Mouse (Mus musculus): Measurements from ENCODE around the gene Creb3l4. TPM values are rescaled to one million over a fixed set of nuclear protein-coding genes. Genes with fewer than 3 reads are reported as not detected.
A peak's percentile ranks its signal among the peaks of the same experiment; 100 is the strongest.
"Not testable (repeated sequence)": the region's sequence is repeated elsewhere in the genome, so short reads cannot be mapped to it uniquely, and the experiment has no call there.

The Creb3l4 gene
- polyA plus RNA-seq, 1 experiment from 2014 or later, result 3.2 TPM

GRCm38 (mm10) chr3:90255784-90256353 lies 12.6 kb upstream of the Creb3l4 start:
- no peak for ATAC-seq (ENCODE audit: low FRiP score)
- peak; percentile 26 for DNase-seq (ENCODE audit: low spot score, missing footprints)
- peaks cover 21% of the 10 kb centered on the region for H3K36me3 ChIP-seq (ENCODE audit: control insufficient read depth, insufficient read depth, low read length)
- H3K9me3 ChIP-seq (ENCODE audit: control insufficient read depth, low read length), result no peaks in the 10 kb centered on the region
- no peaks in the 10 kb centered on the region for H3K27me3 ChIP-seq (ENCODE audit: control insufficient read depth, insufficient read depth, low read length)
- H3K9ac ChIP-seq (ENCODE audit: low read length), result no peak overlapping the region
- WGBS, result 93% methylated on average over 14 of the region's 14 CpGs
- H3K4me1 ChIP-seq (ENCODE audit: control insufficient read depth, insufficient read depth, low read length), result peaks cover 8% of the 10 kb centered on the region
- H3K4me2 ChIP-seq, result peak overlapping the region; percentile 90
- H3K4me3 ChIP-seq (ENCODE audit: low read depth, low read length), result no peak overlapping the region
- no peak overlapping the region for H3K27ac ChIP-seq (ENCODE audit: low read depth, low read length)

DNA sequence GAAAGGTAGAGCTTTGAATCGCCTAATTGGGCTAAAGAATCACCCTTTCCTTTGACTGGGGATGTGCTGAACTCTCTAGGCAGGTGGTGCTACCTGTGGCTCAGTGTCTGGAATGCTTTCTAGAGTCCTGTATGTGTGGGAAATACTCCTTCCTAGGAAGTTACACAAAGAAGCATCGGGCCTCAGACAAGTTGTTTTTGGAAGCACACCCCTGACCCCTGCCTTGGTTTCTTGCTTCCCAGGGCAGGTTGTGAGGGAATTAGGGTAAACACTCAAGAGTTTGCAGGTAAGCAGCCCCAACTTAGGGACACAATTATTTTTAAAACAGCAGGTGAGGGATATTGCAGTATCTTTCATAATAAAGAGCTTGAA lies 11.9 kb upstream of the Creb3l4 start:
- Histone ChIP-seq H3K27ac (ENCODE audit: low read depth, low read length) (no peak overlapping the region), H3K9me3 (ENCODE audit: control insufficient read depth, low read length) (no peaks in the 10 kb centered on the region), H3K36me3 (ENCODE audit: control insufficient read depth, insufficient read depth, low read length) (peaks cover 22% of the 10 kb centered on the region), H3K4me3 (ENCODE audit: low read depth, low read length) (peak overlapping the region; percentile 86), H3K4me2 (peak overlapping the region; percentile 90), H3K4me1 (ENCODE audit: control insufficient read depth, insufficient read depth, low read length) (peaks cover 8% of the 10 kb centered on the region), H3K27me3 (ENCODE audit: control insufficient read depth, insufficient read depth, low read length) (no peaks in the 10 kb centered on the region), H3K9ac (ENCODE audit: low read length) (peak overlapping the region; percentile 88)
- 27% methylated on average over 2 of the region's 2 CpGs for WGBS
- DNase-seq (ENCODE audit: low spot score, missing footprints) (no peak), ATAC-seq (ENCODE audit: low FRiP score) (no peak)

DNA sequence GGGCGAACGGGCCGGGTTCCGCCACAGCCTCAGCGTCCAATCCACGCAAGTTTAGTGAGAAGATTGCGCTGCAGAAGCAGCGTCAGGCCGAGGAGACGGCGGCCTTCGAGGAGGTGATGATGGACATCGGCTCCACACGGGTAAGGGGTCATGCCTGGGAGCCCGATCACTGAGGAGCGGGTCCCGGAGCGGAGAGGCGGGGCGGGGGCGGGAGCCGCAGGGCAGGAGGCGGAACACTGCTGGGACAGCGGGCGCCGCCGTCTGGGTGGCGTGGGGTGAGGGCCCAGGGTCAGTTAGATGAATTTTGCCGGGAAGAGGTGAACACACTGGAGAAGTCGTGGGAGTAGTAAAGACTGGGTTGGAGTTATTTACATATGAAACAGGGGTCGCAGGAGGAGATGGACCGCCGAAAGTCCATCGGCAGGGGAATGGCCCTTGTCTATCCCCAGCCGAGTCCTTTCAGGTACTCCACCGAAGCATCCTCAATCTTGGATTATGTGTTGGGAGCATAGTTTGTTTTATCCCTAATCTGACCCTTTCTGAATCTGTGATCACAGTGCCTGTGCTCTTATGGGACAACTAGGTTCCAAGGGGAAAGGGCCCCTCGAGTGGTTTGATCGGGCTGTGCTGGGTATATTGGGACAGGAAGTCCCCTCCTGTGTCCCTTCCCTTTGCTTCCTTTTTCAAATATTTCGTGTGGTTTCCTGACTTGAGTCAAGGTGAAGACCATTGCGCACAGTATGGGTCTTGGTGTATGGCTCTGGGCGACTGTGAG lies 11.3 kb upstream of the Creb3l4 start:
- Histone ChIP-seq H3K4me1 (ENCODE audit: control insufficient read depth, insufficient read depth, low read length) (peaks cover 8% of the 10 kb centered on the region), H3K4me3 (ENCODE audit: low read depth, low read length) (peak overlapping the region; percentile 86), H3K4me2 (peak overlapping the region; percentile 90), H3K9ac (ENCODE audit: low read length) (peak overlapping the region; percentile 88), H3K27ac (ENCODE audit: low read depth, low read length) (peak overlapping the region; percentile 78), H3K36me3 (ENCODE audit: control insufficient read depth, insufficient read depth, low read length) (peaks cover 22% of the 10 kb centered on the region), H3K27me3 (ENCODE audit: control insufficient read depth, insufficient read depth, low read length) (no peaks in the 10 kb centered on the region), H3K9me3 (ENCODE audit: control insufficient read depth, low read length) (no peaks in the 10 kb centered on the region)
- under 1% methylated on average over 41 of the region's 41 CpGs for WGBS
- peak; percentile 94 for DNase-seq (ENCODE audit: low spot score, missing footprints)
- peak; percentile 82 for ATAC-seq (ENCODE audit: low FRiP score)

GRCm38 (mm10) chr3:90253653-90254418 lies 10.5 kb upstream of the Creb3l4 start, which contains the start of gene Crtc2:
Gene Crtc2 (plus strand): TSS chr3:90254163.
- DNase-seq (ENCODE audit: low spot score, missing footprints) (peak; percentile 98), ATAC-seq (ENCODE audit: low FRiP score) (peak; percentile 98)
- Histone ChIP-seq H3K4me2 (peak within 1 kb of the TSS; percentile 90), H3K27me3 (ENCODE audit: control insufficient read depth, insufficient read depth, low read length) (no peaks in the 10 kb centered on the region), H3K9me3 (ENCODE audit: control insufficient read depth, low read length) (no peaks in the 10 kb centered on the region), H3K36me3 (ENCODE audit: control insufficient read depth, insufficient read depth, low read length) (peaks cover 16% of the 10 kb centered on the region), H3K9ac (ENCODE audit: low read length) (peak within 1 kb of the TSS; percentile 88), H3K4me1 (ENCODE audit: control insufficient read depth, insufficient read depth, low read length) (peaks cover 9% of the 10 kb centered on the region), H3K27ac (ENCODE audit: low read depth, low read length) (peak within 1 kb of the TSS; percentile 78), H3K4me3 (ENCODE audit: low read depth, low read length) (peak within 1 kb of the TSS; percentile 86)
- 2% methylated on average over 39 of the region's 40 CpGs for WGBS

- peaks cover 12% of the 10 kb centered on the region for H3K36me3 ChIP-seq (ENCODE audit: control insufficient read depth, insufficient read depth, low read length)
- not testable (repeated sequence) for H3K9ac ChIP-seq (ENCODE audit: low read length); H3K4me3 ChIP-seq (ENCODE audit: low read depth, low read length); DNase-seq (ENCODE audit: low spot score, missing footprints); ATAC-seq (ENCODE audit: low FRiP score); H3K27me3 ChIP-seq (ENCODE audit: control insufficient read depth, insufficient read depth, low read length); H3K27ac ChIP-seq (ENCODE audit: low read depth, low read length); H3K9me3 ChIP-seq (ENCODE audit: control insufficient read depth, low read length); H3K4me2 ChIP-seq
- H3K4me1 ChIP-seq (ENCODE audit: control insufficient read depth, insufficient read depth, low read length), result peaks cover 14% of the 10 kb centered on the region
- WGBS, result 100% methylated on average over 1 of the region's 1 CpGs
Observed at GRCm38 (mm10) chr3:90253174-90253573, 9.9 kb upstream of the Creb3l4 start.

DNA sequence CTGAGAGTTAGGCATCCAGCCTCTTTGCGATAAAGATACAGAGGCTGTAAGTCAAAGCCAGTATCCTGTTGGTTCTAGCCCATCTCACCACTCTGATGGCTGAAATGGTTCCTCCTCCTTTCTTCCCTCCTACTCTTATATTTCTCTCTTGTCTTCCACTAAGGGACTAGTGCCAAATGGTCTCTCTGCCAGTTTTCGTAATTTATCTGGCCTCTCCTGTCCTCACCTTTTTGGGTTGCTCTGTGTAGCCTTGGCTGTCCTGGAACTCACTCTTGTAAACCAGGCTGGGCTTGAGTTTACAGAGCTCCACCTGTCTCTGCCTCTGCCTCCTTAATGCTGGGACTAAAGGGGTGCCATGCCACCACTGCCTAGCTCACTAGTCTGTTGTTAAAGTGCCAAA lies 9.3 kb upstream of the Creb3l4 start:
- ATAC-seq (ENCODE audit: low FRiP score); H3K9ac ChIP-seq (ENCODE audit: low read length); H3K9me3 ChIP-seq (ENCODE audit: control insufficient read depth, low read length); DNase-seq (ENCODE audit: low spot score, missing footprints); H3K4me2 ChIP-seq; H3K4me3 ChIP-seq (ENCODE audit: low read depth, low read length); H3K27ac ChIP-seq (ENCODE audit: low read depth, low read length); H3K27me3 ChIP-seq (ENCODE audit: control insufficient read depth, insufficient read depth, low read length): not testable (repeated sequence)
- WGBS, result 89% methylated on average over 2 of the region's 2 CpGs
- Histone ChIP-seq H3K4me1 (ENCODE audit: control insufficient read depth, insufficient read depth, low read length) (peaks cover 15% of the 10 kb centered on the region), H3K36me3 (ENCODE audit: control insufficient read depth, insufficient read depth, low read length) (peaks cover 11% of the 10 kb centered on the region)

GRCm38 (mm10) chr3:90251731-90252226 lies 8.5 kb upstream of the Creb3l4 start:
- H3K4me3 ChIP-seq (ENCODE audit: low read depth, low read length); DNase-seq (ENCODE audit: low spot score, missing footprints); ATAC-seq (ENCODE audit: low FRiP score); H3K9me3 ChIP-seq (ENCODE audit: control insufficient read depth, low read length); H3K27ac ChIP-seq (ENCODE audit: low read depth, low read length); H3K4me2 ChIP-seq; H3K27me3 ChIP-seq (ENCODE audit: control insufficient read depth, insufficient read depth, low read length); H3K36me3 ChIP-seq (ENCODE audit: control insufficient read depth, insufficient read depth, low read length); H3K9ac ChIP-seq (ENCODE audit: low read length): not testable (repeated sequence)
- peaks cover 18% of the 10 kb centered on the region for H3K4me1 ChIP-seq (ENCODE audit: control insufficient read depth, insufficient read depth, low read length)
- WGBS, result 95% methylated on average over 8 of the region's 12 CpGs

DNA sequence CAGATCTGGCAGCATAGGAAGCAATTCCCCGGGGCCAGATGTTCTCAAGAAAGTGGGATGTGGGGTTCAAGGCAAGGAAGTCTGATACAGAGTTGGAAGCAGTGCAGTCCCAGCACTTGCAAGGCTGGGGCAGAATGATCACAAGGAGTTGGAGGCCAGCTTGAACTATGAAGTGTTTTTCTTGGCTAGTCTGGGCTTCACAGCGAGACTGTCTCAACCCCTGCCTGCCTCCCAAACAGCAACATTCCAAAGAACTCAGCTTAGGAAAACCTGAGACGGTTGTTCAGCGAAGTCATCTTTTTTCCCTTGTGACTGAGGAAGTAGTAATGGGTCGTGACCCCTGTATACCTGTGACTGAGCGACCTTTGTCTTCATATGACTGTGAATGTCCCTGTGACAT lies 7.5 kb upstream of the Creb3l4 start:
- Histone ChIP-seq H3K27me3 (ENCODE audit: control insufficient read depth, insufficient read depth, low read length) (no peaks in the 10 kb centered on the region), H3K4me3 (ENCODE audit: low read depth, low read length) (no peak overlapping the region), H3K4me1 (ENCODE audit: control insufficient read depth, insufficient read depth, low read length) (peaks cover 18% of the 10 kb centered on the region), H3K9me3 (ENCODE audit: control insufficient read depth, low read length) (no peaks in the 10 kb centered on the region), H3K9ac (ENCODE audit: low read length) (no peak overlapping the region), H3K27ac (ENCODE audit: low read depth, low read length) (no peak overlapping the region), H3K4me2 (no peak overlapping the region), H3K36me3 (ENCODE audit: control insufficient read depth, insufficient read depth, low read length) (peaks cover 8% of the 10 kb centered on the region)
- DNase-seq (ENCODE audit: low spot score, missing footprints) (peak; percentile 45), ATAC-seq (ENCODE audit: low FRiP score) (no peak)
- WGBS, result 89% methylated on average over 6 of the region's 6 CpGs
